Mouse (Mus musculus): ENCODE measurements around the gene Ppp1r36. TPM values are rescaled to one million over a fixed set of nuclear protein-coding genes. Genes with fewer than 3 reads are reported as not detected.

Ppp1r36 gene
- polyA plus RNA-seq, 1 experiment = 0.72 TPM

DNA sequence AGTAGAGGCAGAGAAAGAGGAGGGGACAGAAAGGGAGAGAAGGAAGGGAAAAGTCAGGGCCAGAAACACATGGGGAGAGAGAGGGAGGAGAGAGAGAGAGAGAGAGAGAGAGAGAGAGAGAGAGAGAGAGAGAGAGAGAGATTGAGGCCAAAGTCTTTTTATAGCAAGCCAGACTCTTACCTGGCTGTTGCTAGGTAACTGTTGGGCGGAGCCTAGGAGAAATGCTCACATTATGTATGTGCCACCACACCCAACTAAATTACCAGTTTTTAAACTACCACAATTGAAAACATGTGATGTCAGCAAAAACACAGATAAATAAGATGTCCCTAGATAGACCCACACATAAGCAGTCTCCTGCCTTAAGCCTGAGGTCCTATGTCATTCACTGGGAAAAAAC is 58.8 kb downstream of the Ppp1r36 start:
- no peak for TF ChIP-seq POLR2A (IDR thresholded peaks at IDR 0.05; ENCODE audit: borderline replicate concordance, insufficient read depth, low read length)
- no peak for TF ChIP-seq CTCF (IDR thresholded peaks at IDR 0.05; ENCODE audit: borderline replicate concordance, insufficient read depth, low read depth, low read length)
- no peak for DNase-seq
- Histone ChIP-seq H3K27me3 (ENCODE audit: control insufficient read depth, insufficient read depth, low read length) (no peaks in the 10 kb centered on the region), H3K27ac (ENCODE audit: insufficient read depth, low read length) (no peak overlapping the region), H3K4me3 (replicated peaks; ENCODE audit: insufficient read depth, low read depth, low read length) (no peak overlapping the region), H3K4me1 (ENCODE audit: control insufficient read depth, insufficient read depth, low read length) (no peaks in the 10 kb centered on the region)
- 82% methylated on average over 1 of the region's 1 CpGs for WGBS

DNA sequence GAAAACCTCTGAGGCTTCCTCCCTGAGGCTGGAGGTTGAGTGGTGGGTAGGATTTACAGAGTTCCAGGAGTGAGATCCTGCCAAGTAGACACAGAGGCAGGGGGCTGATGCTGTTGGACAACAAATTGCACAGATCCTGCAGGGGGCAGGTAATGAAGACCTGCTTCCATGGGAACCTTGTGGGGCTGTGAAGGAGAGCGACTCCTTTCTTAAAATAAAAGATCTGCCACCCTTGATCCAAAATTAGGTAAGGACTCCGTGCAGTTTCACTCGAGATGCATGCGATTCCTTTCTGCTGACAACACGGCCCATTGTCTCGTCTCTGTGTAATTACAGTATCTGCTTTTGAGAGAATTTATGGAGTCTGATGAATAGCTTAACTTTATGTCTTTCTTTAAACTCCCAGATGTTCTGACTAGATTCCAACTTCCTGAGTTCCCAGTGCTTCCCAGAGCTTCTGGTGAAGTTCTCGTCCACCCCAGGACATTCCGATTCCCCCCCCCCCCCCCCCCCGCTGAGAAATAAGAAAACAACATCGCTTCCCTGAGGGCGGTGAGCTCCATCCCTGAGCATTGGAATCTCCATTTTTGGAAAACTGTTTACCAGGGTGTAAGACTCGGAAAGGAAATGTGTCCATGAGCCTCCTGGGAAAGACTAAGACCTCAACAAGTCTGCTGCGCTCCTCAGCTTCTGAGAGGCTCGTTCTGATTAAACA is 61.1 kb downstream of the Ppp1r36 start:
- no peaks in the 10 kb centered on the region for H3K4me1 ChIP-seq (ENCODE audit: control insufficient read depth, insufficient read depth, low read length)
- no peak for DNase-seq
- no peak overlapping the region for H3K27ac ChIP-seq (ENCODE audit: insufficient read depth, low read length)
- TF ChIP-seq POLR2A (IDR thresholded peaks at IDR 0.05; ENCODE audit: borderline replicate concordance, insufficient read depth, low read length) (no peak), CTCF (IDR thresholded peaks at IDR 0.05; ENCODE audit: borderline replicate concordance, insufficient read depth, low read depth, low read length) (no peak)
- WGBS = 45% methylated on average over 14 of the region's 14 CpGs
- H3K27me3 ChIP-seq (ENCODE audit: control insufficient read depth, insufficient read depth, low read length) = no peaks in the 10 kb centered on the region
- H3K4me3 ChIP-seq (replicated peaks; ENCODE audit: insufficient read depth, low read depth, low read length) = no peak overlapping the region

DNA sequence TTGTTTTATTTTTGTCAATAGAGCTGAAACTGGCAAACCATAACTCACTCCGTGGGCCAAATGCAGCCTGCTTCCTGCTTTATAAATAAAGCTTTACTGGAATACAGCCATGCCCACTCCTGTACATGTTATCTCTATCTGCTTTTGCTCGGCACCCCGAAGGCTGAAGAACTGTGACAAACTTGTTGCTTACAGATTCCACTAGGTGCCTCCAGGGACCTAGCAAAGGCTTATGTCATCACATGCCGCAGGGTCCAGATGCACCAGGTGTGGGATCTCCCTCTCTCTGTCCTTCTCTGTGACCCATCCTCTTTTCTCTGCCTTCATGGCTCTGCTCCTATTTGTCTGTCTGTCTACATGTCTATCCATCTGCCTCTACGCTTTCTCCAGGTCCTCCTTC is 61.8 kb downstream of the Ppp1r36 start:
- no peak for DNase-seq
- Histone ChIP-seq H3K27me3 (ENCODE audit: control insufficient read depth, insufficient read depth, low read length) (no peaks in the 10 kb centered on the region), H3K4me1 (ENCODE audit: control insufficient read depth, insufficient read depth, low read length) (no peaks in the 10 kb centered on the region), H3K4me3 (replicated peaks; ENCODE audit: insufficient read depth, low read depth, low read length) (no peak overlapping the region), H3K27ac (ENCODE audit: insufficient read depth, low read length) (no peak overlapping the region)
- TF ChIP-seq CTCF (IDR thresholded peaks at IDR 0.05; ENCODE audit: borderline replicate concordance, insufficient read depth, low read depth, low read length) (no peak), POLR2A (IDR thresholded peaks at IDR 0.05; ENCODE audit: borderline replicate concordance, insufficient read depth, low read length) (no peak)
- 69% methylated on average over 5 of the region's 5 CpGs for WGBS

DNA sequence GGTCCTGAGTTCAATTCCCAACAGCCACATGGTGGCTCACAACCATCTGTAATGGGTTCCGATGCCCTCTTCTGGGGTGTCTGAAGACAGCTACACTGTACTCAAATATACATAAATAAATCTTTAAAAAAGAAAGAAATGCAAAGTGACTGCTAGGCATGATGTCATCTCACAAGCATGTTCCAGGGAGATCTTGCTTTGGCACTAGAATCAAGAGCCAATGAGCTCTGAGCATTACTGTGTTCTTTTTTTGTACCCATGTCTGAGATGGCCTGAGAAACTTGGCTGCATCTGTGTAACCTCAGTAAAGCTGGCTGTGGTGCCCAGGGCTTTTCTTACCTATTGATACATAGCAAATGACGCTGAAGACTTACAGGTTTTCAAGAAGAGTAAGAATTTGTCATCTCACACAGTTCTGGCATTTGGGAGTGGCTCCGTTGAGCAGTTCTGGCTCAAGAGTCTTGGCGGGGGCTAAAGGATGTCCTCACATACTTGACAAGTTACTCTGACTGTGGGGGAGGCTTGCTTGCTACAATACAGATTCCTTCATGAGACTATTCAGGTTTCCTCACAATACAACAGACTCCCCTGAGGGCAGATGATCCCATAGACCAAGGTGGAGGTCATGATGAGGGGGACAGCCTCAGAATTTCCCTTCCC is 62.6 kb downstream of the Ppp1r36 start:
- H3K27me3 ChIP-seq (ENCODE audit: control insufficient read depth, insufficient read depth, low read length) = no peaks in the 10 kb centered on the region
- H3K27ac ChIP-seq (ENCODE audit: insufficient read depth, low read length) = no peak overlapping the region
- H3K4me3 ChIP-seq (replicated peaks; ENCODE audit: insufficient read depth, low read depth, low read length) = no peak overlapping the region
- H3K4me1 ChIP-seq (ENCODE audit: control insufficient read depth, insufficient read depth, low read length) = no peaks in the 10 kb centered on the region
- no peak for DNase-seq
- 93% methylated on average over 4 of the region's 4 CpGs for WGBS
- no peak for TF ChIP-seq CTCF (IDR thresholded peaks at IDR 0.05; ENCODE audit: borderline replicate concordance, insufficient read depth, low read depth, low read length)
- TF ChIP-seq POLR2A (IDR thresholded peaks at IDR 0.05; ENCODE audit: borderline replicate concordance, insufficient read depth, low read length) = no peak

DNA sequence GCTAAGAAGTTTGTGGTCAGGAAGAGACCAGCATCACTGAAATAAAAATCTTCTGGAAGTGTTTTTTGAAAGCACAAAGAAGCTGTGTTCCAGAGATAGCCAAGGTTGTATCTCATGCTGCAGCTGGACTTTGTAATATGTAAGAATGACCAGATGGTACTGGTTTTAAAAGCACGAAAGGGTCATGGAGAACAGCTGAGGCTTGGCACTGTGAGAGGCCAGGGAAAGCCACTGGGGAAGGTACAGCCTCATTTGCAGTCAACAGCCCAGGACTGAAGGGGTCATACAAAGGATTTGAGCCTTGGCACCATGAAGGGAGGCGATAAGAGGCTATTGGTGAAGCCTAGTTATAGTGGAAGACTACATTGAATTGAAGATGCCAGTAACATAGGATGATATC is 65.1 kb downstream of the Ppp1r36 start:
- H3K27me3 ChIP-seq (ENCODE audit: control insufficient read depth, insufficient read depth, low read length) = no peaks in the 10 kb centered on the region
- WGBS = 66% methylated on average over 2 of the region's 2 CpGs
- TF ChIP-seq POLR2A (IDR thresholded peaks at IDR 0.05; ENCODE audit: borderline replicate concordance, insufficient read depth, low read length) (no peak), CTCF (IDR thresholded peaks at IDR 0.05; ENCODE audit: borderline replicate concordance, insufficient read depth, low read depth, low read length) (no peak)
- no peak overlapping the region for H3K27ac ChIP-seq (ENCODE audit: insufficient read depth, low read length)
- no peak for DNase-seq
- H3K4me3 ChIP-seq (replicated peaks; ENCODE audit: insufficient read depth, low read depth, low read length) = no peak overlapping the region
- H3K4me1 ChIP-seq (ENCODE audit: control insufficient read depth, insufficient read depth, low read length) = no peaks in the 10 kb centered on the region

DNA sequence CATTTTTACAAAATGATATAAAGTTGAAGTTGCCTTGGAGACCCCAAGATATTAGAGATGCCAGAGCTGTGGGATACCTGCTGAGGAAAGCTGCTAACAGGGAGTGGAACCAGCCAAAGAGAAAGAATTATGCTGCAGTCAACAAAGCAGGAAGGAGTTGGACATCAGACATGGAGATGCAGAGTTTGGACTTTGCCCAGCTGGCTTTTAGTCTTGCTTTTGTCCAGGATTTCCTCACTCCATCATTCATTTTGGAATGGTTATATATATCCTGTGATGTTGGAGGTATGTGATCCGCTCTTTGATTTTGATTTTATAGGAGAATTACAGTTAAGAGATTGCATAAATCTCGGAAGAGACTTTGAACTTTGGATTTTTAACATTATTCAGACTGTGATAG is 65.6 kb downstream of the Ppp1r36 start:
- Histone ChIP-seq H3K4me1 (ENCODE audit: control insufficient read depth, insufficient read depth, low read length) (no peaks in the 10 kb centered on the region), H3K4me3 (replicated peaks; ENCODE audit: insufficient read depth, low read depth, low read length) (no peak overlapping the region), H3K27ac (ENCODE audit: insufficient read depth, low read length) (no peak overlapping the region), H3K27me3 (ENCODE audit: control insufficient read depth, insufficient read depth, low read length) (no peaks in the 10 kb centered on the region)
- no peak for DNase-seq
- 95% methylated on average over 2 of the region's 2 CpGs for WGBS
- no peak for TF ChIP-seq POLR2A (IDR thresholded peaks at IDR 0.05; ENCODE audit: borderline replicate concordance, insufficient read depth, low read length)

DNA sequence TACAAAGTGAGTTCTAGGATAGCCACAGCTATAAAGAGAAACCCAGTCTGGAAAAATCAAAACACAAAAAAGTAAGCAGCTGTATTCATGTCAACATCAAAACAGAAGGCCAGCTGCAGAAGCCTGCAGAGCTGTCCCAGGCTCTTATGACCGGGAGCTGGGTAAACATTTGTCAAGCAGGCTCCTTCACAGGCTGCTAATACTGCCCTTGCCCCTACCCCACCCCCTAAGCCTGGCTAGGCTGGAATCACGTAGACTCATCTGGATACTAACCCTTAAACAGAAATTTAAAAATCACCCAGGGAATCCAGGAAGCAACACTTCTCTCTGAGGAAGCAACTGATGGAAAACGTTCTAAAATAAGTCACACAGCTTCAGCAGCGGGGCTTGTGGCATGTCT is 67.5 kb downstream of the Ppp1r36 start:
- Histone ChIP-seq H3K4me3 (replicated peaks; ENCODE audit: insufficient read depth, low read depth, low read length) (no peak overlapping the region), H3K27me3 (ENCODE audit: control insufficient read depth, insufficient read depth, low read length) (no peaks in the 10 kb centered on the region), H3K4me1 (ENCODE audit: control insufficient read depth, insufficient read depth, low read length) (no peaks in the 10 kb centered on the region), H3K27ac (ENCODE audit: insufficient read depth, low read length) (no peak overlapping the region)
- no peak for TF ChIP-seq CTCF (IDR thresholded peaks at IDR 0.05; ENCODE audit: borderline replicate concordance, insufficient read depth, low read depth, low read length)
- TF ChIP-seq POLR2A (IDR thresholded peaks at IDR 0.05; ENCODE audit: borderline replicate concordance, insufficient read depth, low read length) = no peak
- WGBS = 80% methylated on average over 4 of the region's 4 CpGs
- DNase-seq = no peak

DNA sequence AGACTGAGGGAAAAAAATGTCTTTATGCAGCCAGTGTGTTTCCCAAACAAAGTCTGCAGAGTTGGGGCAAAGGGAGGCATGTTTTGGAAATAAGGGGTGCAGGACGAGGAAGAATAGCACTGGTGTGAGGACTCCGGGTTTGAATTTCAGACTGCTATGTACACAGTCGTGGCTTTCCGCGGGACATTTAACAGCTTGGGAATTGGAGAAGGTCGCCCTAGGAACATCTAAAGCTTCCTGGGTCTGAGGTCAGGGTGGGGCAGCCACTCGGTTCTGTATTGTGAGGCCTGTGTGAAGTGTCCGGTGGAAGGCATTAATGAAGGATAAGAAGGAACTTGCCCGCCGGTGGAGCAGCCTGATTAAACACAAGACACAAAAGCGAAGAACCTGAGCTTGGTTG is 68.0 kb downstream of the Ppp1r36 start:
- H3K27ac ChIP-seq (ENCODE audit: insufficient read depth, low read length) = no peak overlapping the region
- no peaks in the 10 kb centered on the region for H3K27me3 ChIP-seq (ENCODE audit: control insufficient read depth, insufficient read depth, low read length)
- no peak for TF ChIP-seq POLR2A (IDR thresholded peaks at IDR 0.05; ENCODE audit: borderline replicate concordance, insufficient read depth, low read length)
- 82% methylated on average over 11 of the region's 11 CpGs for WGBS
- H3K4me3 ChIP-seq (replicated peaks; ENCODE audit: insufficient read depth, low read depth, low read length) = no peak overlapping the region
- H3K4me1 ChIP-seq (ENCODE audit: control insufficient read depth, insufficient read depth, low read length) = no peaks in the 10 kb centered on the region
- DNase-seq = no peak

All from cerebellum, adult 2 months (tissue).